Mouse (Mus musculus) gastrocnemius, adult 2 months (tissue): ENCODE data around the gene Ankrd52. TPM values are rescaled to one million over a fixed set of nuclear protein-coding genes. Genes with fewer than 3 reads are reported as not detected.
"Not testable (repeated sequence)": the region's sequence is repeated elsewhere in the genome, so short reads cannot be mapped to it uniquely, and the experiment has no call there.

Experiments
- DNase-seq: peaks from one replicate; pipeline ENCODE4 v3.0.0; 2022
- H3K27ac ChIP-seq: fragments of 200-600 bp; 2 replicates; pipeline ENCODE4 v1.8.1; 2022; ENCODE audit warnings: mild to moderate bottlenecking
- H3K4me3 ChIP-seq: fragments of 200-600 bp; 2 replicates; pipeline ENCODE4 v1.8.1; 2022; ENCODE audit warnings: mild to moderate bottlenecking, moderate library complexity
- CTCF ChIP-seq: fragments of 200-600 bp; IDR thresholded peaks from 2 replicates; pipeline ENCODE4 v1.8.1; 2022; ENCODE audit warnings: antibody characterized with exemption, mild to moderate bottlenecking, moderate library complexity
- intact Hi-C: fragments of 180-260 bp; cut with DNase I; formaldehyde crosslinking; loops from one replicate; pipeline ENCODE4 v1.15.1; 2025
- long read RNA-seq, 2 experiments: library from polyadenylated mRNA; stranded (forward); transcript quantifications; one replicate each; pipeline ENCODE4 v2.0.0; 2021
- total RNA-seq, 2 experiments: library from RNA; stranded (reverse); gene quantifications; 2 replicates each; pipeline ENCODE4 v1.2.3; 2021

Gene Ankrd52
- total RNA-seq = 10 to 100 TPM; 46.7 to 58.9 TPM
- long read RNA-seq, experiment 1, full-length matches to known transcripts = 1 of 8 reads
- long read RNA-seq, experiment 1, partial matches to known transcripts = 0 of 8 reads
- long read RNA-seq, experiment 1, other reads (novel, unspliced or antisense) = 7 of 8 reads
- long read RNA-seq, experiment 2, full-length matches to known transcripts = 3 of 6 reads
- long read RNA-seq, experiment 2, partial matches to known transcripts = 0 of 6 reads
- long read RNA-seq, experiment 2, other reads (novel, unspliced or antisense) = 3 of 6 reads

- peak; percentile 96 for DNase-seq
- Histone ChIP-seq H3K27ac (peak within 1 kb of the TSS; percentile 99), H3K4me3 (peak within 1 kb of the TSS; percentile 94)
- intact Hi-C loops = loop anchor here (2.0 to 10.0 kb wide), 3 partner anchors 39 to 168 kb away; partner anchors contain the start of genes Cs, Rpl41 and Zc3h10
- TF ChIP-seq CTCF = peak; percentile 61
These were observed at the start of gene Ankrd52 for GRCm38 (mm10) chr10:128376455-128377211. TSS of gene Ankrd52 (plus strand) at chr10:128377115.

- no peak for DNase-seq
- intact Hi-C loops = no loop called here
- Histone ChIP-seq H3K4me3 (no peak overlapping the region), H3K27ac (no peak overlapping the region)
- no peak; the same call in 1 of the 2 replicates for TF ChIP-seq CTCF
These were observed 49.3 kb upstream of the Ankrd52 start for GRCm38 (mm10) chr10:128327610-128328009.

DNA sequence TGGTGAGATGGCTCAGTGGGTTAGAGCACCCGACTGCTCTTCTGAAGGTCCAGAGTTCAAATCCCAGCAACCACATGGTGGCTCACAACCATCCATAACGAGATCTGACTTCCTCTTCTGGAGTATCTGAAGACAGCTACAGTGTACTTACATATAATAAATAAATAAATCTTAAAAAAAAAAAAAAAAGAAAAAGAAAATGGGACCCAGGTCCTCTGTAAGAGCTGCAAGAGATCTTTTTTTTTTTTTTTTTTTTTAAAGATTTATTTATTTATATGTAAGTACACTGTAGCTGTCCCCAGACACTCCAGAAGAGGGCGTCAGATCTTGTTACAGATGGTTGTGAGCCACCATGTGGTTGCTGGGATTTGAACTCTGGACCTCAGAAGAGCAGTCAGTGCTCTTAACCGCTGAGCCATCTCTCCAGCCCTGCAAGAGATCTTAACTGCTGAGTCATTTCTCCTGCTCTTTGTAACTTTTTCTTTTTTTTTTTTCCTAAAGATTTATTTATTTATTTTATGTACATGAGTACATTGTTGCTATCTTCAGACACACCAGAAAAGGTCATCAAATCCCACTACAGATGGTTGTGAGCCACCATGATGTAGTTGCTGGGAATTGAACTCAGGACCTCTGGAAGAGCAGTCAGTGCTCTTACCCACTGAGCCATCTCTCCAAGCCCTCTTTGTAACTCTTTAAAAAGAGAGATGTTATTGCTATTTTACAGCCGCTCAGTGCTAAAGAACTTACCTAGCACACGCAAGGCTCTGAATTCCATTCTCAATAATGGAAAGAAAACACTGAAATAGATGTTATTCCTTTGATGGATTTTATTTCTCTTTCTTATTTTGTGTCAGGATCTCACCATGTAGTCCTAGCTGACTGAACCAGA, 44.3 kb upstream of the Ankrd52 start:
- H3K4me3 ChIP-seq, intact Hi-C loops, DNase-seq, H3K27ac ChIP-seq: not testable (repeated sequence)

GRCm38 (mm10) chr10:128335582-128335981, 41.3 kb upstream of the Ankrd52 start:
- peak; percentile 78 for TF ChIP-seq CTCF
- peak overlapping the region; percentile 97 for H3K27ac ChIP-seq
- no peak overlapping the region for H3K4me3 ChIP-seq
- peak; percentile 85 for DNase-seq
- intact Hi-C loops = loop anchor here (5.0 kb wide), 1 partner anchor 42 kb away; the partner anchor contains the start of gene Ankrd52

DNA sequence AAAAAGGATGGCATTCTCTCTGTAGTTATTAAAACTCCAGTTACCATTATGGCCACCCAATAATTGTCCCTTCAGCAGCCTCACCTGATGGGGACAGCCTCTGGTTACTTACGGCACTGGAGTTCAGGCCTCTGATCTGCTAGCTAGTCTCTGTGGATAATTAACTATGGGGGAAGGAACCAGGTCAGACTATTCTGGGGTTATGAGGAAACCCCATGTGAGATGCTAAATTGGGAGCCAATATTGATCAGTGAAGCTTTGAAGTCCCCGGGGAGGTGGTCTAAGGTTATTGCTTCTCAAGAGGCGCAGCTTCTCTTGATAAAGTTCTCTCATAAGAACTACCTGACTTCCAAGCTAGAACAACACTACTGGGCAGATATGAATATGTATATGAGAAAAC, 40.7 kb upstream of the Ankrd52 start:
- no peak for DNase-seq
- intact Hi-C loops = loop anchor here (2.0 to 5.0 kb wide), 2 partner anchors 41 to 119 kb away; partner anchors contain the start of gene Ankrd52
- no peak for TF ChIP-seq CTCF
- no peak overlapping the region for H3K4me3 ChIP-seq
- peak overlapping the region; percentile 97 for H3K27ac ChIP-seq

GRCm38 (mm10) chr10:128336597-128336996, 40.3 kb upstream of the Ankrd52 start:
- peak overlapping the region; percentile 74 for H3K4me3 ChIP-seq
- peak overlapping the region; percentile 97 for H3K27ac ChIP-seq
- intact Hi-C loops = loop anchor here (2.0 to 5.0 kb wide), 2 partner anchors 41 to 118 kb away; partner anchors contain the start of gene Ankrd52
- DNase-seq = no peak
- no peak for TF ChIP-seq CTCF

- Histone ChIP-seq H3K4me3 (peak within 1 kb of the TSS; percentile 74), H3K27ac (peak within 1 kb of the TSS; percentile 97)
- no peak for TF ChIP-seq CTCF
- DNase-seq = peak; percentile 99
- intact Hi-C loops = loop anchor here (2.0 to 5.0 kb wide), 2 partner anchors 40 to 117 kb away; partner anchors contain the start of gene Ankrd52
These were observed 39.4 kb upstream of the Ankrd52 start, which contains the start of gene Cs for GRCm38 (mm10) chr10:128337306-128338181. TSS of gene Cs (plus strand) at chr10:128337734.

GRCm38 (mm10) chr10:128338415-128338814, 38.5 kb upstream of the Ankrd52 start:
- no peak for DNase-seq
- H3K27ac ChIP-seq = peak overlapping the region; percentile 97
- intact Hi-C loops = loop anchor here (5.0 kb wide), 1 partner anchor 39 kb away; the partner anchor contains the start of gene Ankrd52
- no peak for TF ChIP-seq CTCF
- H3K4me3 ChIP-seq = peak overlapping the region; percentile 74

GRCm38 (mm10) chr10:128338948-128339347, 38.0 kb upstream of the Ankrd52 start:
- intact Hi-C loops = loop anchor here (5.0 kb wide), 1 partner anchor 38 kb away; the partner anchor contains the start of gene Ankrd52
- peak overlapping the region; percentile 97 for H3K27ac ChIP-seq
- peak overlapping the region; percentile 74 for H3K4me3 ChIP-seq
- peak; percentile 55 for DNase-seq
- no peak for TF ChIP-seq CTCF

DNA sequence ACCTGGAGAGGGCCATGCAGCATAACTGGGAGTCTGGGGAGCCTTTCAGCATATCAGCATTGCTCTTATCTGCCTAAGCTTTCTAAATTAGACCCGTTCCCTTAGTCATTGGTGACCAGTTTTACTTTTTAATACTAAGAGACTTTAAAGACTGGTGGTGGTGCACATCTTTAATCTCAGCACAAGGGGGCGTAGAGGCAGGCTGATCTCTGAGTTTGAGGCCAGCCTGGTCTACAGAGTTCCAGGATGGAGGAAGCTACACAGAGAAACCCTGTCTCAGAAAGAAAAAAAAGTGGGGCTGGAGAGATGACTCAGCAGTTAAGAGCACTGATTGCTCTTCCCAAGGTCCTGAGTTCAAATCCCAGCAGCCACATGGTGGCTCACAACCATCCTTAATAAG, 36.7 kb upstream of the Ankrd52 start:
- intact Hi-C loops = no loop called here

GRCm38 (mm10) chr10:128343436-128343835, 33.5 kb upstream of the Ankrd52 start:
- no peak for DNase-seq
- intact Hi-C loops = no loop called here
- Histone ChIP-seq H3K4me3 (0 out of 2 replicates have a peak overlapping the region, but pooled peaks have one; percentile 15), H3K27ac (peak overlapping the region; percentile 84)
- no peak for TF ChIP-seq CTCF

More for the DNA sequence above, 36.7 kb upstream of the Ankrd52 start:
- peak overlapping the region; percentile 74 for H3K4me3 ChIP-seq
- no peak for DNase-seq
- peak; percentile 23; the same call in 1 of the 2 replicates for TF ChIP-seq CTCF
- peak overlapping the region; percentile 97 for H3K27ac ChIP-seq
